Mouse (Mus musculus): Measurements from ENCODE around the gene Fam196b. TPM values are rescaled to one million over a fixed set of nuclear protein-coding genes. Genes with fewer than 3 reads are reported as not detected.

Gene Fam196b
- total and polyA plus RNA-seq, 2 experiments = not detected

- H3K79me2 ChIP-seq (ENCODE audit: control insufficient read depth, insufficient read depth, low read length) = no peaks in the 10 kb centered on the region
- H3K27ac ChIP-seq (replicated peaks; ENCODE audit: insufficient read depth, low read depth, low read length) = no peak overlapping the region
- H3K4me3 ChIP-seq (ENCODE audit: insufficient read depth, low read depth, low read length) = no peak overlapping the region
- no peaks in the 10 kb centered on the region for H3K36me3 ChIP-seq (ENCODE audit: control insufficient read depth, insufficient read depth, low read length)
- WGBS = 51% methylated on average over 5 of the region's 5 CpGs
- no peaks in the 10 kb centered on the region for H3K27me3 ChIP-seq (ENCODE audit: control insufficient read depth, insufficient read depth, low read length)
- no peak for DNase-seq (ENCODE audit: extremely low read depth, low read depth, low spot score)
- H3K9ac ChIP-seq (ENCODE audit: low read depth, low read length) = no peak overlapping the region
- H3K4me1 ChIP-seq (ENCODE audit: control insufficient read depth, insufficient read depth, low read length) = no peaks in the 10 kb centered on the region
- TF ChIP-seq CTCF (IDR thresholded peaks at IDR 0.05; ENCODE audit: low read depth, low read length) = no peak
- TF ChIP-seq POLR2A (IDR thresholded peaks at IDR 0.05; ENCODE audit: extremely low read depth, insufficient read depth, low read length) = no peak
These were observed 116.7 kb downstream of the Fam196b start for GRCm38 (mm10) chr11:34431371-34431770.

GRCm38 (mm10) chr11:34431978-34432377 is 117.4 kb downstream of the Fam196b start:
- H3K36me3 ChIP-seq (ENCODE audit: control insufficient read depth, insufficient read depth, low read length) = no peaks in the 10 kb centered on the region
- no peaks in the 10 kb centered on the region for H3K27me3 ChIP-seq (ENCODE audit: control insufficient read depth, insufficient read depth, low read length)
- DNase-seq (ENCODE audit: extremely low read depth, low read depth, low spot score) = no peak
- H3K4me1 ChIP-seq (ENCODE audit: control insufficient read depth, insufficient read depth, low read length) = no peaks in the 10 kb centered on the region
- WGBS = 69% methylated on average over 2 of the region's 2 CpGs
- no peak overlapping the region for H3K4me3 ChIP-seq (ENCODE audit: insufficient read depth, low read depth, low read length)
- H3K79me2 ChIP-seq (ENCODE audit: control insufficient read depth, insufficient read depth, low read length) = no peaks in the 10 kb centered on the region
- H3K9ac ChIP-seq (ENCODE audit: low read depth, low read length) = no peak overlapping the region
- TF ChIP-seq CTCF (IDR thresholded peaks at IDR 0.05; ENCODE audit: low read depth, low read length) (no peak), POLR2A (IDR thresholded peaks at IDR 0.05; ENCODE audit: extremely low read depth, insufficient read depth, low read length) (no peak)
- H3K27ac ChIP-seq (replicated peaks; ENCODE audit: insufficient read depth, low read depth, low read length) = no peak overlapping the region

- H3K36me3 ChIP-seq (ENCODE audit: control insufficient read depth, insufficient read depth, low read length) = no peaks in the 10 kb centered on the region
- H3K9ac ChIP-seq (ENCODE audit: low read depth, low read length) = no peak overlapping the region
- no peaks in the 10 kb centered on the region for H3K4me1 ChIP-seq (ENCODE audit: control insufficient read depth, insufficient read depth, low read length)
- H3K27ac ChIP-seq (replicated peaks; ENCODE audit: insufficient read depth, low read depth, low read length) = no peak overlapping the region
- no peak overlapping the region for H3K4me3 ChIP-seq (ENCODE audit: insufficient read depth, low read depth, low read length)
- H3K27me3 ChIP-seq (ENCODE audit: control insufficient read depth, insufficient read depth, low read length) = no peaks in the 10 kb centered on the region
- WGBS = 74% methylated on average over 1 of the region's 1 CpGs
- no peaks in the 10 kb centered on the region for H3K79me2 ChIP-seq (ENCODE audit: control insufficient read depth, insufficient read depth, low read length)
- no peak for TF ChIP-seq POLR2A (IDR thresholded peaks at IDR 0.05; ENCODE audit: extremely low read depth, insufficient read depth, low read length)
- no peak for TF ChIP-seq CTCF (IDR thresholded peaks at IDR 0.05; ENCODE audit: low read depth, low read length)
- DNase-seq (ENCODE audit: extremely low read depth, low read depth, low spot score) = no peak
These were observed 122.8 kb downstream of the Fam196b start for GRCm38 (mm10) chr11:34437446-34437845.

- no peak overlapping the region for H3K27ac ChIP-seq (replicated peaks; ENCODE audit: insufficient read depth, low read depth, low read length)
- no peak for TF ChIP-seq CTCF (IDR thresholded peaks at IDR 0.05; ENCODE audit: low read depth, low read length)
- no peak for TF ChIP-seq POLR2A (IDR thresholded peaks at IDR 0.05; ENCODE audit: extremely low read depth, insufficient read depth, low read length)
- H3K9ac ChIP-seq (ENCODE audit: low read depth, low read length) = no peak overlapping the region
- WGBS = 43% methylated on average over 2 of the region's 2 CpGs
- H3K27me3 ChIP-seq (ENCODE audit: control insufficient read depth, insufficient read depth, low read length) = no peaks in the 10 kb centered on the region
- no peaks in the 10 kb centered on the region for H3K4me1 ChIP-seq (ENCODE audit: control insufficient read depth, insufficient read depth, low read length)
- no peaks in the 10 kb centered on the region for H3K36me3 ChIP-seq (ENCODE audit: control insufficient read depth, insufficient read depth, low read length)
- H3K79me2 ChIP-seq (ENCODE audit: control insufficient read depth, insufficient read depth, low read length) = no peaks in the 10 kb centered on the region
- H3K4me3 ChIP-seq (ENCODE audit: insufficient read depth, low read depth, low read length) = no peak overlapping the region
- DNase-seq (ENCODE audit: extremely low read depth, low read depth, low spot score) = no peak
These were observed 123.8 kb downstream of the Fam196b start for GRCm38 (mm10) chr11:34438429-34438828.

GRCm38 (mm10) chr11:34447891-34448290 is 133.3 kb downstream of the Fam196b start:
- no peak for TF ChIP-seq POLR2A (IDR thresholded peaks at IDR 0.05; ENCODE audit: extremely low read depth, insufficient read depth, low read length)
- no peak for TF ChIP-seq CTCF (IDR thresholded peaks at IDR 0.05; ENCODE audit: low read depth, low read length)

GRCm38 (mm10) chr11:34449944-34450343 is 135.3 kb downstream of the Fam196b start:
- Histone ChIP-seq H3K36me3 (ENCODE audit: control insufficient read depth, insufficient read depth, low read length) (no peaks in the 10 kb centered on the region), H3K9ac (ENCODE audit: low read depth, low read length) (no peak overlapping the region), H3K79me2 (ENCODE audit: control insufficient read depth, insufficient read depth, low read length) (no peaks in the 10 kb centered on the region), H3K27ac (replicated peaks; ENCODE audit: insufficient read depth, low read depth, low read length) (no peak overlapping the region), H3K27me3 (ENCODE audit: control insufficient read depth, insufficient read depth, low read length) (no peaks in the 10 kb centered on the region), H3K4me1 (ENCODE audit: control insufficient read depth, insufficient read depth, low read length) (no peaks in the 10 kb centered on the region), H3K4me3 (ENCODE audit: insufficient read depth, low read depth, low read length) (no peak overlapping the region)
- no peak for DNase-seq (ENCODE audit: extremely low read depth, low read depth, low spot score)
- TF ChIP-seq CTCF (IDR thresholded peaks at IDR 0.05; ENCODE audit: low read depth, low read length) (no peak), POLR2A (IDR thresholded peaks at IDR 0.05; ENCODE audit: extremely low read depth, insufficient read depth, low read length) (no peak)
- 92% methylated on average over 4 of the region's 4 CpGs for WGBS

More at GRCm38 (mm10) chr11:34447891-34448290, 133.3 kb downstream of the Fam196b start:
- Histone ChIP-seq H3K4me3 (ENCODE audit: insufficient read depth, low read depth, low read length) (no peak overlapping the region), H3K9ac (ENCODE audit: low read depth, low read length) (no peak overlapping the region), H3K27ac (replicated peaks; ENCODE audit: insufficient read depth, low read depth, low read length) (no peak overlapping the region), H3K27me3 (ENCODE audit: control insufficient read depth, insufficient read depth, low read length) (no peaks in the 10 kb centered on the region), H3K79me2 (ENCODE audit: control insufficient read depth, insufficient read depth, low read length) (no peaks in the 10 kb centered on the region), H3K36me3 (ENCODE audit: control insufficient read depth, insufficient read depth, low read length) (no peaks in the 10 kb centered on the region), H3K4me1 (ENCODE audit: control insufficient read depth, insufficient read depth, low read length) (no peaks in the 10 kb centered on the region)
- WGBS = 46% methylated on average over 4 of the region's 4 CpGs
- no peak for DNase-seq (ENCODE audit: extremely low read depth, low read depth, low spot score)

Measured in liver, adult 2 months (tissue).